Mouse (Mus musculus) right cerebral cortex, postnatal 10 days (tissue): ENCODE measurements at regions not wholly inside any gene's neighbourhood (a gene's known extent, or its start where the extent isn't known, plus 50 kb on each side); places are given as distances from the start of the nearest gene placed in this dataset.

Source experiments
- DNase-seq, 2 experiments: peaks; one replicate each; pipeline ENCODE4 v3.0.0; 2021; ENCODE audit warnings: low spot score in 2 of 2

DNA sequence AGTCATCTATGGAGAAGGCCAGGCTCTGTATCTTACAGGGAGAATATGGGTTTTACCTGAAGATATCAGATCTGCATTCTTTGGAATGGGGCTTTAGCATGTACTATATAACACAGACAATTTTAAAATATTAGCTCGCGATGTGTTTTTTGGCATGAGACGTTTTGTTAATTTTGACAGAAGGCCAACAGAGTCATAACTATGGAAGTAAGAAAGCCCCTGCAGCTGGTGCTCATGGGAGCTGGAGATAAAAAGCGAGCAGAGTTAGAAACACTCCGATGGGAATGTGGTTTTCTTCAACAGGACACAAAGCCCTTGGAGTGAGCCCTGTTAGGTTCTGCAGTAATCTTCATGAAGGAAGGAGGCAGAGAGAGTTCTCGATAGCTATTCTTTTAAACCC lies 176.6 kb downstream of the Rps12 start:
- no peak for DNase-seq

DNA sequence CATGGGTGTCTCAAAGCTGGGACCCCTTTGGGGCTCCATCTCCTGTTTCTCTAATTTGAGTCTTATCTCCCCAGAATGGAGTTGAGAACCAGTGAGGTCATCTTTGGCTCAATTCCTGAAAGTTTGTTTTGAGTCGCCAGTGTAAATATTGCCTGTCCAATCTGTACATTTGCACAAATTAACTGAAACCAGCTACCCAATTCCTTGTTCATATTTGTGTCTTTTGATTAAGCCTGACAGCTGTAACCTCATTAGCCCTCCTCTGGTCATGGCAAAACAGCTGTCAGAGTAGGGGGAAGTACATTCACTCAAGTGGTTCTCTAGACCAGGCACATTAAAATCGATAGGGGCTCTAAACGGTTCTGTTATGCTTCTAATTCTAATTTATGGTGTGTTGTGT lies 177.0 kb downstream of the Rps12 start:
- DNase-seq = no peak

DNA sequence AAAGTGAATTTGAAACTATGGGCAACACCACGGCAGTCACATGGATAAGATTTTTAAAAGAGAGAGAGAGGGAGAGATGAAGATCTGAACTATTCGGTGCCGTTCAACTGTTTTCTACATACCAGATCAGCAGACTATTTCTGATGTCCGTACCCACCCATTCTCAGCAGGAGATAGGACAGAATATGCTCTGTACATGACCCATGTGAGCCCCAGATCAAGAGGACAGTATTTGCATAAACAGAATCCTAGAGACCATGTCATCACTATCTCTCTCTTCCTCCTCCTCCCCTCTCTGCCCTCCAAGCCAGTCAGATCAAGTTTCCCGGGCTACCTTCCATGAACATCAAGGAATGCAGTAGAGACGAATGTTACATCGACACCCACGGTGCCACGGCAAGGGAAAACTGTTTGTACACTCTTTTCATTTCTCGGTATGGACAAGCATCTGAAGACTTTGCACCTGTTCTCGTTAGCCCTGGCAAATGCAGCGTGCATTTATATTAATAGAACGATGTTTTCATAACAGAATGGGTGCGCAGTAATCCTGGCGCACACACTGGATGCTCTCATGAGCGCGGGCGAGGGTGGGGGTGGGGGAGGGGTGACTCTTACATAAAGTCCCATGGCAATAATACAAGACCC lies 177.7 kb downstream of the Rps12 start:
- no peak for DNase-seq

DNA sequence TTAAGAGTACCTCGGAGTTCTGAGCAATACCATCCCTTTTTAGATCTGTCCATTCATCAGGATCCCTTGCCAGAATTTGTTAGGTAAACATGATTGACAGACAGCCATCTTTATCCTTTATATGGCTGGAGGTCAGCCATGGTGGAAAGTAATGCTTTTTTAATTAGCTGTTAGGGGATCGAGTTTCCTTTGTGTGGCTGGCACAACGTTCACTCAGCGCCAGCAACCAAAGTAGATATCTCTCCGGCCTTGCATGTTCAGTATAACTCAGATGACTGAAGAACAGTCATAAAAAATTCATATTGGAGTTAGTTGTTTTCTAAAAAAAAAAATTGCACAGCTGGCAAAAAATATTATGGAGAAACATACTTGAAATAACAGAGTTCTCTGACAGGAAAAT lies 186.4 kb downstream of the Rps12 start:
- no peak for DNase-seq

DNA sequence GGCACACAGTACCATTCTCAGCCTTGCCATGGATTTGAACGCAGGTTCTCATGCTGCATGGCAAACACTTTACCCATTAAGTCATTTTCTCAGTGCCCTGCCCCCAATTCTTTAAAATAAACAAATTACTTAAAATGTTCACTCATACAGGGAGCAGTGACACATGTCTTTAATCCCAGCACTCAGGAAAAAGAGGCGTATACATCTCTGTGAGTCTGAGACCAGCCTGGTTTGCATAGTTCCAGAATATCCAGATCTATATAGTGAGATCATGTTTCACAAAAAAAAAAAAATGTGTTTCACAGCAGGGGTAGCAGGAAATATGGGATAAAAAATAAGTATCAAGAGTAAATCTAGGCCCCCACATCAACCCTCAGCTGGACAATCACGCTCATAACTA lies 191.5 kb downstream of the Rps12 start:
- no peak for DNase-seq

DNA sequence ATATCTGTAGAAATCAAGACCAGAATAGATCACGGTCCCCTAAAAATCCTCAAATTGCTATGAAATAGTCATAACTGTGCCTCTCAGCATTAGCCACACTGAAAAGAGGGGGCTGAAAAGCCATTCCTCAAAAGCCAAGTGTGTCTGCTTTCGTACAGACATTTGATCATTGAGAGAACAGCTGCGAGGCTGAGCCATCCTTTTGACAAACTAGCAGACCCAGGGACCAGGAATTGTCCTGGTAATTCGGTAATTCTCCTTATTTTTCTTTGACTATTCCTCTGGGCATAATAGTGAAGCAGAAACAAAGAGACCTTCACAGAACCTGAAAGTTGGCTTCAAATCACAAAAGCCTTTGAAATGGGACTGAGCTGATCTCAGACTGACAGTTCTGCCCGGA lies 206.8 kb downstream of the Rps12 start:
- DNase-seq = no peak

DNA sequence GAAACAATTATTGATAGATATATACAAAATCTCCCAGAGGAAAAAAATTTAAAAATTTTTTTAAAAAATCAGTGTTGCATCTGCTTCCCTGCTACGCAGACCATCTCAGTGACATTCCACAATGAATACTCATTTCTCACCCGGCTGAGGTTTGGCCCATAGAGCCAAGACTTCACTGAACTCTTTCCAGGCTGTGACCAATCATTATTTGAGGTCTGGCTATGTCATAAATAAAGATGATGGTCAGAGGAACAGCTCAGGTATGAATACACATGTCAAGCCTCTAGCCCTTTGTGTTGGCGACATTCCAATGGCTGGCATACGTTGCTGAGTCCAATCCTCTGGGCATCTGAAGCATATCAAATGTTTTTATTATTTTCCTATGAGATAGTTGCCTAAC lies 216.1 kb downstream of the Rps12 start:
- no peak for DNase-seq

DNA sequence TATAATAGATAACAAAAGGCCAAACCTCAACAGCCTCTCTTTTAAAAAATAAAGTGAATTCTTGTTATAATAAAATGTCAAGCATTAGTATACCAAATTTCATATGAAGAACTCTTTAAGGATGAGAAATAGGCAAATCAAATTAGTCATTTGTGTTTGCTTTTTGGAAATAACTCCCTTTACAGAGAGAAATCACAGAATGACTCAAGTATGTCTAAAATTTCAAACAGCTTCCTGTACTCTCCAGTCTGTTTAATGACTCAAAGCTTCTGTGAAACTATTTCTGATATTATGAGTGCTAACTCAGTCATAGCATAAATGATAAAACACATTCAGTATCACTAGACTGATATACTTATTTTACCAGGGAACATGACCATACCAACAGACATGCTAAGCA lies 217.7 kb downstream of the Rps12 start:
- DNase-seq = no peak

DNA sequence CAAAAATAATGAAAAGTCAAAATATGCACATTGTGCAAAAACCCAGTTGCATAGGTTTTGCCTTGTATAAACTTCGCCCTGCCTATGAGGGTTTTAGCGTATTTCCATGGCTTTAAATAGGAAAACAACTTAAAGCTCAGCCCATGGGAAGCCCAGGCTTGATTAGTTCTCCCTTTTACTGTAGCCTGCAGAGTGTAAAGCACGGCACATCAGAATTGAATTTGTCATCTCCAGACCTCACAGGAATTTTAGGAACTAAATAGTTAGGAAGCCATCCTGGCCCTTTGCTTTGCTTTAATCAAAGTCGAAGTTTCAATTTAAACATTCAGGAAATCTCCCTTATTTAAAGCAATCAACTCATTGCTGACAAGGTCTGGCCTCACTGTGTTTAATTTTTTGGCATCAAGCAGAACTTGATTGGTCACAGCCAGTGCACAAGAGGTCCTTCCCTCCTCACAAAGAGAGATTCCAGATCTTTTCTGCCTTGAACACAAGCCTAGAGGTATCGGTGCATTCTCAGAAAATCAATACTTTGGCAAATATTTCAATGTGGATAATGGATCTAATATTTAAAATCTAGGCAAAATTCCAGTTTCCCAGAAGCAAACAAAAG lies 211.8 kb upstream of the Eya4 start:
- DNase-seq = no peak

DNA sequence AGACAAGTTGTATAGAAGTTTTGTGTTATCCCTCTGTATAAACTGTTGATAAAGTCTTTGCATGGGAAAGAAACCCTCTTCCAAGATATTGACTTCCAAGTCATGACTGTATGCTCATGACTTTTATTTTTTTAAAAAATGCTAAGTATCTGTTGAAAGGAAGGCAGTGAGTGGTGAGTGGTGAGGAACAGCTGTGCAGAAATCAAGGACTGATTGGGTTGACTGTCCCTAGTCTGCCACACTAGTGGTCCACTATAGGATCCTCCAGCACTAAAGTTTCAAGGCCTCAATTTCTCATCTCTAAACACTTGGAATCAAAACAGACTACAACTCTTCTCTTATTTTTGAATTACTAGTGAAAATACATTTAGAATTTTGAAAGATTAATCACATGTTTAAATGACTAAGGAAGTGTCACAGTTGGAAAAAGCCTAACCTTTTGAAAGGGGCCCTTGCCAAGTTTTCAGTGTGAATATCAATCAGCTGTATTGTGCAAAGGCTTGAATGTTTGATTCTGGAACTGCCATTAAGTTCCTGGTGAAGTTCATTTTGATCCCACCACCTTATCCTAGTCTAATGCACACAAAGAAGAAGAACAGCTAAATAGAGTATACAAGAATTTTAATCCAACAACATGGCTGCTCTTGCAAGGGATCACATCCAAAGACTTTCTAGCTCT lies 209.5 kb upstream of the Eya4 start:
- DNase-seq = no peak

DNA sequence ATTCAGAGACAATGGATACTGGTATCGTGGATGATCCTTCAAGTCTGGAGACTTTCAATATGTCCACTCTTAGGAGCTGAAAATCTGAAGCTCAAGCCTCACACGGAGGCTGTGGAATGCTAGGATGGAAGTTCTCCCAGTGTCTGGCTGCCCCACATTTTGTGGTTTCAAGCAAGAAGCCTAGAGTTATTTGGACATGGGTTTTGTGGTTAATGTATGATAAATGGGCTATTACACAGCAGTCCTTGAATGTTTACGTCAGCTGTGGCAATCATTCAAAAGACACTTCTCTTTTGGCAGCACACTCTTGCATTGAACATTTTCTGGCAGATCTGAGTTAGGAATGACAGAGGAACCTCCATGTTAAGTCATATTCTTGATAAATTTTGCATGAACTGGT lies 207.2 kb upstream of the Eya4 start:
- no peak for DNase-seq

DNA sequence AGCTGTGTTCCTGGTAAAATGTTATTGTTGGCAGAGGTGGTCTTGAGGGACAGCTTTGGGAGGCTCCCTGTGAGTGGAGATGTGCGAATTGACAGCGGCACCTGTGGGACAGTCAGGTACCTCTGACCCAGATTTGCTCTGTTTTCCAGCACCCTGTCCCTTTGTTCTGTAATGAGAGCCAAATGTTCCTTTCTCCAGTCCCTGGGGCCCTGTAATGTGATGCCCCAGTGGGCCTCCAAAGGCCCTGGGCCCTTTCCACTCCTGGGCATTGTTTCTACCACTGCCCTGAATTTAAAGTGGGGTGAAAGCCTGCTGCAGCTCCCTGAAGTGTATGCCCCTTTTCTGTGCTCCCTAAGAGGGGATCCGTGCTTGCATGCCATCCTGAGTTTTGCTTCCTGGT lies 198.6 kb upstream of the Eya4 start:
- no peak for DNase-seq

DNA sequence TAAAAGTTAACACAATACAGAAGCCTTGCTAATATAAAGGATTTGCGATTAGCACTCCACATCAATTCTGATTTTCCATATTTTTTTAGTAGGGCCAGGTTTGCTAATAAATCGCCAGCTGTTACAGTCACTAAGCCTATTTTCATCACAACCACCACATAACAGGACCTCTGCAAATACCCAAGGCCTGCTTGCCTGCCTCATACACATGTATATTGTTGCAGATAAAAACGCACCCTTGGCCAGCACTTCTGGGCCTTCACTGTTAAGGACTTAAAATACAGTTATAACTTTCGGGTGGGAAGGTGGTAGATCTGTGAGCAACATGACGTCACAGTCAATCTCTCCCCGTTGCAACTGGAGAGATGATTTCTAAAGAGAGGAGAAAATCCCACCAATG lies 197.7 kb upstream of the Eya4 start:
- DNase-seq = no peak

DNA sequence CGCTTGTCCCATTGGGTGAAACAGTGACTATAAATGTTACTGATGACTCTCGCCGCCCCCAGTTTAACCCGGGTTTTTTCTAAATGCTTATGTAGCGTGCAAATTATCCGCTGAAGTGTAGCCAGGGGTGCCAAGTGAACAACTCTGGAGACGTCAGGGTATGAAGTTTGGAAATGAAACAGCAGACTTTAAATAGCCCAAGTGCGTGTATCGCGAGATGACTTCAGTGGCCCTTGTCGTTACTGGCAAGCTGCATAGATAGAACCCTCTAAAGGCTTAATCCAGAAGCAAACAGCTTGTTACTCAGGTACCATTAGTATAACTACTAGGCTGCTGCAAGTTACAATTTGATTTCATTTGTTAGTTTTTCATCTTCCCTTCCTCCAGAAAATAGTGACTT lies 192.1 kb upstream of the Eya4 start:
- DNase-seq = no peak

DNA sequence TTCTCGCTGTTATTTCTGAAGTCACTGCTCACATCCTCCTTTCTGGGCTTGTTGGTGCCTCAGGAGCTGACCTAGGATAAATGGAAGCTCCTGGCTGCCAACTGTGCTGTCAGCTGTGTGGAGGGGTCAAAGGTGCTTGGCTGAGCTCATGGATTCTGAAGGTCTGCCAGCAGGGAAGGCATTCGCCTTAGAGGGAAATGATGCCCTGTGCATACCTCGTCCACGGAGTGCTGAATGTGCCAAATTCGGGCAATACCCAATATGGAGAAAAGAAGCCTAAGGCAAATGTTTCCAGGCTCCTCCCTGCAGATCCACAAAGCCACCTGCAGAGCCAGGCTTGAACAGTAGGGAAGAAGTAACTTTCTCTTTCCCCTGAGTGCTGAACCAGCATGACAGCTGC lies 191.3 kb upstream of the Eya4 start:
- DNase-seq = no peak

DNA sequence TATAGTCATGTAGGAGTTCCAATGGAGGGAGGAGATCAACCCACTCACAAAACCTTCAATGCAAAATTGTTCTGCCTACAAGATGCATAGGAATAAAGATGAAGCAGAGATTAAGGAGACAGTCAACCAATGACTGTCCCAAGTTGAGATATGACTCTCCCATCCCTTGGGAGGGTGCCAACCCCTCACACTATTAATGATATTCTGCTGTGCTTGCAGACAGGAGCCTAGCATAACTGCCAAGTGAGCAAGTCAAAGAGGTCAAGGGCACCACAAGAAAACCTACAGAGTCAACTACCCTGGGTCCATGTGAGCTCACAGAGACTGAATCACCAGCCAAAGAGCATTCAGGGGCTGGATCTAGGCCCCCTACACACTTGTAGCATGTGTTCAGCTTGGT lies 184.1 kb upstream of the Eya4 start:
- no peak for DNase-seq

DNA sequence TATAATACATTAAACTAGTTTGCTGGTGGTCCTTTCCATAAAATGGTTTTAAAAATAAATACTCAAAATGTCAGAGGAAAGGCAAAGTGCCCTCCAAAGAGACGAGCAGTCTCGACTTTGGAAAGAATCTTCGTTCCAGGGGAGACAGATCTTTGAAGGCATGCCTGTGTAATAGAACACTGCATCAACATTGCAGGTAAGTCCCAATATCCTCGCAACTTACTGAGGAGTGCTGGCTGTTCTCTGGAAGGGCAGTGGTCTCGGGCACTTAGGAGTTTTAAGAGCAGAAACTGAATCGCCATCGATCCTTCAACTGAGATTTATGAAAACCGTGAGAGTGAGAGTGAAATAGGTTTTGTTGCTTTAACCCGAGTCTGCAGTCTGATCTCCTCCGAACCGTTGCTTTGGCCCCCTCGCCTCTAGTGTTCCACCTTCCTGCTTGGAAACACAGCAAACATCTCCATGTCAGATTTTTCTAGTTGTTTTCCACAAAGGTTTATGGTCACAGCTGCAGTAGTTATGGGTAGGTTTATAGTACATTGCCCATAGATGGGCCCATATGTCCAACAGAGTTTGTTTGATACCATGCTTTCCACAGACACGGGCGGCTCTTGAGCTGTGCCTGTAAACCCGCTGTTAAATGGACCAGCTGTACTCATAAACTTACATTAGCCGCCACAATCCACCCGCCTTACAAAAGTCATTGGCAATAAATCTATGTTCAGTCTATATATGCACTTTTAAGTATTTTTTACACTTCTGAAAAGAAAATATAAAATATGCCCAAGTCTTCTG lies 181.6 kb upstream of the Eya4 start:
- no peak for DNase-seq

DNA sequence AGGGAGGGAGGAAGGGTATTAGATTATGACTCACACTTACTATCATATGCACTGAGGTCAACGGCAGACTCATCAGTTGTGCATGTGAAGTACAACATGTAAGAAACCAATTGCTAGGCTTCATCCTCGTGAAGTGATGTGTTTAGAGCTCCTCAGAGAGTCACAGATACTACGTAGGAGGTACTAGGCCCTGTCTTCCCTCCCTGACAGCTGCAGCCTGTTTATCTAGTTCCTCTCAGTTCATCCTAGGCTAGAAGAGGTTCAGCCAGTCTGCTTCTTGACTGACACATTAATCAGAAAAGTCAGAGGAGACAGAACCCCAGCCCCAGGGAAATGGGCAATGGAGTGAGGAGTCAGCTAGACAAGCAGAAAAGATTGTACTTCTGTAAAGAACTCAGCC lies 180.1 kb upstream of the Eya4 start:
- no peak for DNase-seq

DNA sequence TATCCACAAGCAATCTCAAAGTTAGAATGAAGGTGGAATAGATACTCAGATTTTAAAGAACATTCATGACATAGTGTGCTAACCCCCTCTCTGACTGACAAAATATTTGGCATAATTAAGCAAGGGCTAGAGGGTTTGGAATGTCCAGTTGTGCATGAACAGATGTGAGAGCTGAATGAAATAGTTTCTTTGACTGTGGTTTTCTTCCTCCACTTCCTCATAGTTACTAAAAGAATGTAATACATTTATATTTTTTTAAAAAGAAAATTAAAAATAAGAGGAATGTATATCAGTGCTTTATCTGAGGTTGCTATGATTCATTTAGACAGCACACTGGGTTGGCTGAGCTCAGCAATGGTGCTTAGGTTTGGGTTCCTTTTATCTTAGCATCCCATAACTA lies 176.2 kb upstream of the Eya4 start:
- no peak for DNase-seq

DNA sequence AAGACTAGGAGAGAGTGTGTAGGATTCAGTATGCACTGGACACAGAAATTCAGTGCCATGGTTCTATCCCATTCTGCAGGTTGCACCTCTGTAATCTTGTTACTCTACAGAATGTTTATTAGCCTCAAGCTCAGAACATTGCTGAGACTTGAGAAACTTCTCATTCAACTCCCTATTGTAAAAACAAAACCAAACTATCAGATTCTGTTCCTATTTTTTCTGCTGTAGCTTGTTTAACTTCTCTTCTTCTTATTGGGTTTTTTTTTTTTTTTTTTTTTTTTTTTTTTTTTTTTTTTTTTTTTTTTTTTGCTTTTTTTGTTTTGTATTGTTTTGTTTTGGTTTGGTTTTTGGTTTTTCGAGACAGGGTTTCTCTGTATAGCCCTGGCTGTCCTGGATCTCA lies 172.1 kb upstream of the Eya4 start:
- DNase-seq = no peak

DNA sequence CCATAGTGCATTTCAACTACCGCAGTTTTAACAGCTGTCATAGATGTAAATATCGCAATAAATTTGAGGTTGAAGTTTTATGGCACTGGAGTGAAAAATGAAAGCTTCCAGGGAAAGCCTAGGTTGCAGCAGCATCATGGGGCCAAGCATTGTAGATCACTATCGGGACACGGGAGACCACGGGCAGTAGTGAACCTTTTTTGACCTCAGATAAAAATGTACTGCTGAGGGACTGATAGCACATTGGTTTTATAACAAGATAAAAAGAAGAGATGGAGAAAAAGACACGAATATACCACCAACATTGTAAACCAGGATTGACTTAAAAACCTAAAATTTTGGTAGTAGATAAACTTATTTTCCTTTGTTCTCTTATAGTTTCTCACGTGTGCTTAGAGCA lies 143.1 kb upstream of the Eya4 start:
- no peak for DNase-seq

DNA sequence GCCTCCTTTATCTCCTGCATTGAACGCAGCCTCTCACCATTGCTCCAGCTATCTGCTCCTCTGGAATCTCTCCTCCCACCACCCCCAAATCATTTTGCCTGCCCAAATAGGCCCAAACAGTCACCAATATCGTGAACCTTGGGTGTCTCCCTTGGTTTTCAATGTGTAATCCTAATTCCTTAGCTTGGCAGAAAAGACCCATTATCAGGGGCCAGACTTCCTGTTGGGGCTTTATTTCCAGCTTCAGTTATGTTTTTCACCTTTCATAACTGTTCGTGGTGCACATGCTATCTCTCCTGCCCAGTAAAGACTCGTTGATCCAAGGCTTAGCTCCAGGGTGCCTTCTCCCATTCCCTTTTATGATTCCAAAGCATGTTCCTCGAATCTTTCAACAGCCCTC lies 142.4 kb upstream of the Eya4 start:
- DNase-seq = no peak

DNA sequence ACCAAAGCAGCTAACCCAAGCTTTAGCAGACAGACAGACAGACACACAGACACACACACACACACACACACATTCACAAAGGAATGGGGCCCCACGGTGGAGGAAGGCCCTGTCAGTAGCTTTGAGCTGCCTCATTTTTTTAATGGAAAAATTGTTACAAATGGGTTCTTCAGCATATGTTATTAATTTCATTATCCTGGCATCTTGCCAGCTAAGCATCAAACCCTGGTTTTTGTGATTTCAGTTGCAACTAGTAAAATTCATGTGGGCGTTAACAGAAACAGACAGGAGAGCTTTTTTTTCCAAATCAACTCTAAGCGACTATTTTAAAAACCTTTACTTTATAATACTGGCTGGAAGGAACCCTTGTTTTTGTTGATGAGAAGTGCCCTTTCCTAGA lies 138.4 kb upstream of the Eya4 start:
- no peak for DNase-seq
